Mouse (Mus musculus) bone marrow, adult 2 months (tissue): ENCODE measurements around the gene Gpr142. TPM values are rescaled to one million over a fixed set of nuclear protein-coding genes. Genes with fewer than 3 reads are reported as not detected.

ENCODE experiments used
- H3K27ac ChIP-seq: fragments of 200-500 bp; 2 replicates; pipeline ENCODE4 v1.5.1; 2012; ENCODE audit warnings: low read depth, mild to moderate bottlenecking, control low read depth, inconsistent platforms, low read length; ENCODE audit not compliant: control insufficient read depth, poor library complexity, insufficient read depth
- H3K4me1 ChIP-seq: fragments of 200-500 bp; 2 replicates; pipeline ENCODE4 v1.6.1; 2011; ENCODE audit warnings: low read length; ENCODE audit not compliant: control insufficient read depth, insufficient read depth
- H3K4me3 ChIP-seq: fragments of 200-500 bp; replicated peaks from 2 replicates; pipeline ENCODE3; 2011; ENCODE audit warnings: mild to moderate bottlenecking, low read depth, low read length, control low read depth; ENCODE audit not compliant: control insufficient read depth
- CTCF ChIP-seq: fragments of 200-500 bp; IDR thresholded peaks from 2 replicates; pipeline ENCODE4 v1.5.1; 2011; ENCODE audit warnings: low read length, control low read depth; ENCODE audit not compliant: control insufficient read depth, insufficient read depth
- POLR2A ChIP-seq: fragments of 200-500 bp; IDR thresholded peaks from 2 replicates; pipeline ENCODE4 v1.6.1; 2011; ENCODE audit warnings: low read depth, mild to moderate bottlenecking, control low read depth, low read length, borderline replicate concordance; ENCODE audit not compliant: control insufficient read depth
- WGBS: fragments of 180-500 bp; shearing (Covaris S2); methylation state at CpG from one replicate; pipeline ENCODE4 v1.1.7; 2018; 5-methylcytosine and 5-hydroxymethylcytosine counted together
- polyA plus RNA-seq: library from polyadenylated mRNA; stranded (reverse); fragments of >200 nt; gene quantifications from 2 replicates; pipeline ENCODE4 v1.2.4, GENCODE M21; 2011; ENCODE audit warnings: low replicate concordance; ENCODE audit not compliant: missing spikeins, insufficient read depth, insufficient read length

The Gpr142 gene
- polyA plus RNA-seq, 1 experiment: not detected

DNA sequence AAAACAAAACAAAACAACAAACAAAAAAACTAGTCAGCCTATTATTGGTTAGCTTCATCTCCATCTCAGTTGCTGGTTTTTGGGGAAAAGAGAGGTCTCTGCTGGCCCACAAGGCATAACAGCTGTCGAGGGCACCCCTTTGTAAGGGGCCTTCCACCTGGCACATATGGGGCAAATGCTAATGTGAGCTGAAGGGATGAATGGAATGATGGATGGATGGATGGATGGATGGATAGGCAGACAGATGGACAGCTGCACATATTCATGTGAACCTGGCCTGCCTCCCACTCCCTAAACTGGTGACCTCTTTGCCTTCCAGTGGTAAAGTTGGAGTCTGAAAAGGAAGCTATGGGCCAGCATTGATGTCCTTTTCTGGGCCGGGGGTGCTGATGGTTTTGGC is 8.3 kb downstream of the Gpr142 start:
- no peak overlapping the region for H3K4me3 ChIP-seq
- WGBS: 65% methylated on average over 2 of the region's 2 CpGs
- no peaks in the 10 kb centered on the region; the same call in 1 of the 2 replicates for H3K4me1 ChIP-seq
- H3K27ac ChIP-seq: no peak overlapping the region
- TF ChIP-seq CTCF (no peak), POLR2A (no peak)

DNA sequence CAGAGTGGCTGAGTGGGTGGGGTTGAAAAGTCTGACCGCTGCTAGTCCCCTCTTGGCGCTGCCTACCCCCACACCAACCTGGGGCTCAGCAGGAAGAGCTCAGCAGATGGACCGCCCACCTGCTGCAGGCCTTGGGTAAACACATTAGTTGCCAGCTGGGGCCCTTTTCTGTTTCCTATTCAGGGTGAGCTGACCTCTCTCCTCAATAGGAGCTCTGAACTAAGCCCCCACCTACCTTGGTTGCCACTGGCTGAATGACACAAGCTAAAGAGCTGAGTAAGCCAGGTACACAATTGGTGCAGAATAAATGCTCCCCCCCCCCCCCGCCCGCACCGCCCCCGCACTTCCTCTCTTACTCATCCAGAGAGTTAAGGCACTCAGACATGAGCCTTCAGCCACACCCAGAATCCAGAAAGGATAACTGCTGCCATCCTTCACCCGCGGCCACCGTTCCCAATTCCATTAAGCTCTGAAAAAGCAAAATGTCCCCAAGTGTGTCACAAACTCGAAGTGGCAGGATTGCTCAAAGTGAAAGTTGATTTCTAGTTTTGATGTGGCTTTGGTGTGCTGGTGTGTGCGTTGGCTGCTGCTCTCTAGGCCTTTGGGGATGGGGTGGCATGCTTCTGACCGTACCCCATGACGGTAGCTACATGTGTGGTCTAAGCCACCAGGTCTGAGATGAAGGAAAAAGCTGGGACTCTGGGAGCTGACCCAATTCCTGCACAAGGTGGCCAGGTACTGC is 9.1 kb downstream of the Gpr142 start:
- WGBS: 38% methylated on average over 13 of the region's 14 CpGs
- Histone ChIP-seq H3K4me3 (no peak overlapping the region), H3K27ac (no peak overlapping the region)

DNA sequence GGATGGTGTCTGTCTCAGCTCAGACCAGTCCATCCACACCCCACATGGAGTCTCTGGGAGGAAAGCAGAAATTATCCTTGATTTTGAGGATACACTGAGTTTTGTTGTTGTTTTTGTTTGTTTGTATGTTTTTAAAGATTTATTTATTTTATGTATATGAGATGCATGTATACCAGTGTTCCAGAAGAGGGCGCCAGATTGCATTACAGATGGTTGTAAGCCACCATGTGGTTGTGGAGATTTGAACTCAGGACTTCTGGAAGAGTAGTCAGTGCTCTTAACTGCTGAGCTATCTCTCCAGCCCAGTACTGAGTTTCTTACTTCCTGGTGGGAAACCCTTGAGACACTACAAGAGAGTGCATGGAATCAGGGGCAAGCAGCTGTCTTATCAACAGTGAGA is 10.6 kb downstream of the Gpr142 start:
- WGBS: 35% methylated on average over 1 of the region's 1 CpGs
- peaks cover 2% of the 10 kb centered on the region; the same call in 1 of the 2 replicates for H3K4me1 ChIP-seq
- H3K27ac ChIP-seq: no peak overlapping the region
- no peak overlapping the region for H3K4me3 ChIP-seq
- no peak for TF ChIP-seq POLR2A
- no peak for TF ChIP-seq CTCF

More for the DNA sequence above, 9.1 kb downstream of the Gpr142 start:
- TF ChIP-seq CTCF (no peak), POLR2A (no peak)
- H3K4me1 ChIP-seq: peaks cover 1% of the 10 kb centered on the region; the same call in 1 of the 2 replicates

DNA sequence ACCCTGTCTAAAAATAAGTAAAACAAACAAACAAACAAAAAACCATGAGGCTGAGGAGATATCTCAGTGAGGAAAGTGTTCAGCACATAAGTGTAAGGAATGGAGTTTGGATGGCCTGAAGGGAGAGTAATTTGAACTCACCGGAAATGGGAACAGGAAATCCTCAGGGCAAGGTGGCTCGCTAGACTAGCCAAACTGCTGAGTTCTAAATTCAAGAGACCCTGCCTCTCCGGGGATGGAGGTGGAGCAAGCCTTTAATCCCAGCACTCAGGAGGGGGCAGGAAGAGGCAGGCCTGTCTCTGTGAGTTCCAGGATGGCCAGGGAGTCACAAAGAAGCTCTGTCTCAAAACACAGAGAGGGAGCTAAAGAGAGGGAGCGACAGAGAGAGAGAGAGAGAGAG is 11.6 kb downstream of the Gpr142 start:
- 21% methylated on average over 4 of the region's 4 CpGs for WGBS
- TF ChIP-seq CTCF (no peak), POLR2A (no peak)
- peaks cover 2% of the 10 kb centered on the region; the same call in 1 of the 2 replicates for H3K4me1 ChIP-seq

DNA sequence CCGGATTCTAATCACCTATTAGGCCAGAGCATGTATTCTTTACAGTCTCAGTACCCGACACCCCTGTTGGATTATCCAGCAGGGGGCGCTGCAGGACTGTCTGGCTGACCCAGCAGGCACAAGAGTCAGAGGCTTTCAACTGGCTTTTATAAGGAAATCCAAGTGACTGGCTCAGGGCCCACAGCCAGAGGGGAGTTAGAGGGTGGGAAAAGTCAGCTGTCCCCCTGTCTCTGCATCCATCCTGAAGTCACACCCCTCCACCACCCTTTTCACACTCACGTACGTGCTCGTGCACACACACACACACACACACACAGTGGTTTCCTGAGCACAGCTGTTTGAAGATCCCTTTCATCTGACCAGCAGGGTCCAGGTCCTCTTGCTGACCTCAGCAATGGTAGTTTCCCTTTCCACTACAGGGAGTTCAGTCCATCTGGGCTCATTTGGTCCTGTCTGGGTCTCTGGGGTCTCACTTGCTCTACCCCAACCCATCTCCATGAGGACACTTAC is 14.1 kb downstream of the Gpr142 start:
- WGBS: 15% methylated on average over 6 of the region's 6 CpGs
- Histone ChIP-seq H3K27ac (no peak overlapping the region), H3K4me3 (no peak overlapping the region), H3K4me1 (peaks cover 5% of the 10 kb centered on the region)
- TF ChIP-seq CTCF (peak; percentile 90), POLR2A (no peak)

More for the DNA sequence above, 11.6 kb downstream of the Gpr142 start:
- Histone ChIP-seq H3K4me3 (no peak overlapping the region), H3K27ac (no peak overlapping the region)

DNA sequence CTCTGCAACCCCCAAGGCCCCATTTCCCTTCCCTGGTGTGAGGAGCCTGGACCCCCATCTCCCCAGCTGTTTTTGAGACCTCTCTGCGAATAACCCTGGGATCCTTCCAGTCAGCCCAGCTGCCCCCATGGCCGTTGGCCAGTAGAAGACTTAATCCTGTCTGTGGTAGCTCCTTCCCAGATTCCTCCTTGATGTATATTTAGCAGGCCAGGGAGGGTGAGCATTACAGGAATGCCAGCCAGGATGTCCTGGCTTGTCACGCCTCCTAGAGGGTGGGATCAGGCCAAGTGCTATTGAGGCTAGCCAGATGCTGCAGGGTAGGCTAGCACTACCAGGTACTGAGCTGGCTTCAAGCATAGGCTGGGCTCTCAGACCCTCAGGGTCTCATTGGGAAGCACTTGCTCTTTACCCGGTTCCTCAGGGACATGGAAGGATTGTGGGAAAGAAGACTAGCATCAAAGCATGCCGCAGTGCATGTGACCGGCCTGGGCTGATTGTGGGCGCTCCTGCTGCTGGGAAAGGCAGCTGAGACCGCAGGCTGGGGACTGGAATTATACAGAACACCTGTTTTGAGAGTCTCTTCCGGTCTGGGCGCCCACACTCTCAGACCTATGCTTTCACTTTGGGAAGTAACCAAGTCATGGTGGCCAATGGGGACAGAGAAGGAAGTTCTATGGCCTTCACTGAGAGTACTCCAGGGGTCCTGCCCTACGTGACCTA is 16.3 kb downstream of the Gpr142 start:
- 34% methylated on average over 11 of the region's 11 CpGs for WGBS
- Histone ChIP-seq H3K27ac (no peak overlapping the region), H3K4me3 (no peak overlapping the region), H3K4me1 (peaks cover 10% of the 10 kb centered on the region)
- no peak for TF ChIP-seq POLR2A
- no peak for TF ChIP-seq CTCF

DNA sequence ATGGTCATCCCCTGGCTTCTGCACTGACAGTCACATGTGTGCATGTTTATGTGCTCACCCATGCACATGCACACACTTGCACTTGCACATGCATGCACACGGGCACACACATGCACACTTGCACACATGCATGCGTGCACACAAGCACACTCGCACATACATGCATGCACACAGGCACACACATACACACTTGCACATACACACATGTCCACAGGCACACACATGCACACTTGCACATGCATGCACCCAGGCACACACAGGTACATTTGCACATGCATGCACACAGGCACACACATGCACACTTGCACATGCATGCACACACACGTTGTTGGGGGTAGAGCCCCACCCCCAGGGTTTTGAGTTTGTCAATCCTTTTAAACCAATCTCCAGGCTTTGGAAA is 18.2 kb downstream of the Gpr142 start:
- Histone ChIP-seq H3K4me1 (peaks cover 10% of the 10 kb centered on the region), H3K27ac (no peak overlapping the region), H3K4me3 (no peak overlapping the region)
- TF ChIP-seq CTCF (no peak), POLR2A (no peak)
- WGBS: 72% methylated on average over 4 of the region's 4 CpGs

DNA sequence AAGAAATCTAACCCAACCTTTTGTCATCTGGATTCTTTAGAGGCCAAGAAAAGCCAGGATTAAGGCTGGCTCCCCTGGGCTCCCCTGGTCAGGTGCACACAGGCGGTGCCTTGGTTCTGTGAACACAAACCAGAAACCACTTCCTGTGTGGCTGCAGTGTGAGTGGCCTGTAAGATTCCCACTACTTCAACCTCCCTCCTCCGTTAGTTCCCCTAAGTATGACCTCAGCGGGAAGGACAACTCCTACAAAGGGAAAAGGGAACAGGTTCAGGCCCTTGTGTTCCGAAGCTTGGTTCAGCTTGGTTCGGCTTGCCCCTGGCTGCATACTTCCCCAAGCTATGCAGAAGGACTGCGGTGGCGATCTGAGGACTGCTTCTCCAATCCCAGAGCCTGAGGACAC is 19.5 kb downstream of the Gpr142 start:
- TF ChIP-seq CTCF (no peak), POLR2A (no peak)
- H3K4me1 ChIP-seq: peaks cover 8% of the 10 kb centered on the region
- H3K4me3 ChIP-seq: no peak overlapping the region
- 27% methylated on average over 7 of the region's 7 CpGs for WGBS
- H3K27ac ChIP-seq: no peak overlapping the region

DNA sequence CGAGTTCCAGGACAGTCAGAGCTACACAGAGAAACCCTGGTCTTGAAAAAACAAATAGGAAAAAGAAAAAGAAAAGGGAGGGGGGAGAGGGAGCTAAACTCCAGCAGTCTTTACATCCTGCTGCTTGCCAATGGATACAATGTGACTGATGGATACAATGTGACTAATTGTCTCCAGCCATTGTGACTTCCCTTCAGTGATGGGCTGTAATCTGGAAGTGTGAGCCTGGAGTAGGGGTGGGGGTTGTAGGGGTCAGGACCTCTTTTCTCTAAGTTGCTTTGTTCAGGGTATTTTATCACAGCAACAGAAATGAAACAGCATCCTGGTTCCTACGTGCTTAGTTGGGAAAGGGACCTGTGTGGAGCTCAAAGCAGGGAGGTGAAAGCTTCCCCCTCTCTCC is 20.4 kb downstream of the Gpr142 start:
- peaks cover 8% of the 10 kb centered on the region for H3K4me1 ChIP-seq
- H3K4me3 ChIP-seq: no peak overlapping the region
- 79% methylated on average over 2 of the region's 2 CpGs for WGBS
- no peak for TF ChIP-seq CTCF
- no peak overlapping the region for H3K27ac ChIP-seq
